27 mouse cellular contexts compared by ENCODE assay signal in genomic region chr7:66305714-66306198, GRCm38 (mm10). TPM values are rescaled to one million over a fixed set of nuclear protein-coding genes. Genes with fewer than 3 reads are reported as not detected.
A peak's percentile ranks its signal among the peaks of the same experiment; 100 is the strongest.
DNase-seq lines count a peak whose midpoint lies in the region; ATAC-seq lines count a peak whose summit lies in the region.
"Had no signal": no experiment of that assay in that cellular context is flagged by ENCODE, and none has a peak within 500 bp of the region (broad histone marks: within the 10 kb centered on the region; RNA-seq: fewer than 3 reads in every experiment).

No protein-coding gene starts in this region.

- 75% methylated on average over 16 of the region's 16 CpGs for WGBS in embryonic facial prominence, embryonic 14.5 days
- WGBS in embryonic facial prominence, embryonic 10.5 days = 88% methylated on average over 16 of the region's 16 CpGs
- 79% methylated on average over 16 of the region's 16 CpGs for WGBS in heart, embryonic 15.5 days
- WGBS in heart, embryonic 10.5 days = 86% methylated on average over 16 of the region's 16 CpGs
- WGBS in lung, embryonic 15.5 days = 75% methylated on average over 16 of the region's 16 CpGs

- no peaks in the 10 kb centered on the region for H3K9me3 ChIP-seq in embryonic facial prominence, embryonic 14.5 days (ENCODE audit: control insufficient read depth, low read length)
- H3K9me3 ChIP-seq in embryonic facial prominence, embryonic 10.5 days = no peaks in the 10 kb centered on the region
- H3K9me3 ChIP-seq in heart, embryonic 15.5 days (replicated peaks) = no peaks in the 10 kb centered on the region
- H3K9me3 ChIP-seq in heart, embryonic 10.5 days = no peaks in the 10 kb centered on the region
- no peaks in the 10 kb centered on the region for H3K9me3 ChIP-seq in lung, embryonic 15.5 days
- H3K9me3 ChIP-seq: forebrain, embryonic 12.5 days; G1E; limb, embryonic 13.5 days; liver, embryonic 15.5 days; megakaryocyte, embryonic 14.5 days; neural tube, embryonic 12.5 days had no signal

- H3K4me2 ChIP-seq in embryonic facial prominence, embryonic 14.5 days (ENCODE audit: low read depth, low read length) = no peak overlapping the region
- no peak overlapping the region for H3K4me2 ChIP-seq in heart, embryonic 15.5 days
- H3K4me2 ChIP-seq in lung, embryonic 15.5 days = no peak overlapping the region
- H3K4me2 ChIP-seq: forebrain, embryonic 12.5 days; limb, embryonic 13.5 days; liver, embryonic 15.5 days; neural tube, embryonic 12.5 days had no signal

- H3K27me3 ChIP-seq in embryonic facial prominence, embryonic 14.5 days (replicated peaks; ENCODE audit: control insufficient read depth, insufficient read depth, low read length) = no peaks in the 10 kb centered on the region
- no peaks in the 10 kb centered on the region for H3K27me3 ChIP-seq in embryonic facial prominence, embryonic 10.5 days (replicated peaks; ENCODE audit: low read depth, poor library complexity, severe bottlenecking)
- no peaks in the 10 kb centered on the region for H3K27me3 ChIP-seq in heart, embryonic 15.5 days
- H3K27me3 ChIP-seq in heart, embryonic 10.5 days (ENCODE audit: insufficient read depth, poor library complexity, severe bottlenecking) = peaks cover 20% of the 10 kb centered on the region
- H3K27me3 ChIP-seq in lung, embryonic 15.5 days = no peaks in the 10 kb centered on the region
- H3K27me3 ChIP-seq: forebrain, embryonic 12.5 days; limb, embryonic 13.5 days; liver, embryonic 15.5 days; megakaryocyte, embryonic 14.5 days; neural tube, embryonic 12.5 days had no signal

- no peak overlapping the region for H3K9ac ChIP-seq in embryonic facial prominence, embryonic 14.5 days (ENCODE audit: low read depth, low read length)
- H3K9ac ChIP-seq in heart, embryonic 15.5 days = no peak overlapping the region
- no peak overlapping the region for H3K9ac ChIP-seq in lung, embryonic 15.5 days
- H3K9ac ChIP-seq: forebrain, embryonic 12.5 days; limb, embryonic 13.5 days; liver, embryonic 15.5 days; neural tube, embryonic 12.5 days had no signal

- no peak for DNase-seq in embryonic facial prominence, embryonic 14.5 days (ENCODE audit: low spot score)
- DNase-seq in embryonic facial prominence, embryonic 10.5 days (ENCODE audit: low spot score) = no peak
- no peak for DNase-seq in heart, embryonic 10.5 days (ENCODE audit: low spot score)
- DNase-seq in lung, postnatal 25 days (ENCODE audit: low spot score) = no peak
- DNase-seq in left cerebral cortex, postnatal 10 days (ENCODE audit: extremely low spot score in 1 of 2, low spot score in 2 of 2) = no peak
- DNase-seq: cerebellum, adult 9-11 months; kidney, adult 8-10 months; kidney, postnatal 36 days; layer of hippocampus, adult 9-11 months; right cerebral cortex, postnatal 25 days had no signal

- 0 out of 2 replicates have a peak, but pooled peaks cover 12% of the 10 kb centered on the region for H3K36me3 ChIP-seq in embryonic facial prominence, embryonic 14.5 days (ENCODE audit: control insufficient read depth, insufficient read depth, low read length)
- no peaks in the 10 kb centered on the region for H3K36me3 ChIP-seq in embryonic facial prominence, embryonic 10.5 days (replicated peaks)
- 0 out of 2 replicates have a peak, but pooled peaks cover 3% of the 10 kb centered on the region for H3K36me3 ChIP-seq in heart, embryonic 15.5 days
- peaks cover 3% of the 10 kb centered on the region; the same call in 1 of the 2 replicates for H3K36me3 ChIP-seq in heart, embryonic 10.5 days
- H3K36me3 ChIP-seq in lung, embryonic 15.5 days = peaks cover 23% of the 10 kb centered on the region
- H3K36me3 ChIP-seq: forebrain, embryonic 12.5 days; G1E; neural tube, embryonic 12.5 days had no signal

- no peak for ATAC-seq in embryonic facial prominence, embryonic 14.5 days (ENCODE audit: low read depth)
- no peak for ATAC-seq in heart, embryonic 15.5 days (replicated peaks; ENCODE audit: insufficient number of reproducible peaks, insufficient read depth, low FRiP score, low read depth)
- ATAC-seq in lung, embryonic 15.5 days (ENCODE audit: borderline replicate concordance, extremely low read depth, low FRiP score, low TSS enrichment) = no peak
- ATAC-seq: CD4-positive, CD25-positive, alpha-beta regulatory T cell, adult 4 months; inflammation-experienced regulatory T-cells, adult 6 months; midbrain, embryonic 16.5 days had no signal

- H3K4me3 ChIP-seq in embryonic facial prominence, embryonic 14.5 days (ENCODE audit: low read depth, low read length) = no peak overlapping the region
- H3K4me3 ChIP-seq in embryonic facial prominence, embryonic 10.5 days = no peak overlapping the region
- H3K4me3 ChIP-seq in heart, embryonic 15.5 days = no peak overlapping the region
- no peak overlapping the region for H3K4me3 ChIP-seq in heart, embryonic 10.5 days
- H3K4me3 ChIP-seq in lung, embryonic 15.5 days = no peak overlapping the region
- H3K4me3 ChIP-seq in brown adipose tissue, adult 24 weeks (ENCODE audit: insufficient read depth, low read depth, low read length) = no peak overlapping the region
- H3K4me3 ChIP-seq: forebrain, embryonic 12.5 days; limb, embryonic 13.5 days; liver, embryonic 15.5 days; megakaryocyte, embryonic 14.5 days; neural tube, embryonic 12.5 days had no signal

- no peaks in the 10 kb centered on the region for H3K4me1 ChIP-seq in embryonic facial prominence, embryonic 14.5 days (ENCODE audit: control insufficient read depth, insufficient read depth, low read length)
- H3K4me1 ChIP-seq in embryonic facial prominence, embryonic 10.5 days = peaks cover 6% of the 10 kb centered on the region; the same call in 1 of the 2 replicates
- H3K4me1 ChIP-seq in heart, embryonic 15.5 days (replicated peaks) = peaks cover 17% of the 10 kb centered on the region
- H3K4me1 ChIP-seq in heart, embryonic 10.5 days = peaks cover 16% of the 10 kb centered on the region
- H3K4me1 ChIP-seq in lung, embryonic 15.5 days = peaks cover 49% of the 10 kb centered on the region
- peaks cover 7% of the 10 kb centered on the region for H3K4me1 ChIP-seq in brown adipose tissue, adult 24 weeks (ENCODE audit: control insufficient read depth, insufficient read depth, insufficient read length, low read length)
- H3K4me1 ChIP-seq: forebrain, embryonic 12.5 days; neural tube, embryonic 12.5 days had no signal

- intact Hi-C loops in left cerebral cortex, postnatal 10 days (cut with DNase I) = no loop called here

- H3K27ac ChIP-seq in embryonic facial prominence, embryonic 14.5 days (replicated peaks; ENCODE audit: low read depth, low read length) = peak overlapping the region; percentile 22; the same call in 1 of the 2 replicates
- no peak overlapping the region for H3K27ac ChIP-seq in embryonic facial prominence, embryonic 10.5 days (replicated peaks)
- H3K27ac ChIP-seq in heart, embryonic 15.5 days = peak overlapping the region; percentile 41
- no peak overlapping the region for H3K27ac ChIP-seq in heart, embryonic 10.5 days
- peak overlapping the region; percentile 65 for H3K27ac ChIP-seq in lung, embryonic 15.5 days
- 0 out of 2 replicates have a peak overlapping the region, but pooled peaks have one; percentile 6 for H3K27ac ChIP-seq in brown adipose tissue, adult 24 weeks (replicated peaks; ENCODE audit: low read depth, low read length)
- H3K27ac ChIP-seq: forebrain, embryonic 12.5 days; limb, embryonic 13.5 days; liver, embryonic 15.5 days; neural tube, embryonic 12.5 days had no signal

RNA-seq across cellular contexts. Expression of gene Gm10974, which starts 59.9 kb away (rescaled TPM):
- not detected in 2 replicates for polyA plus RNA-seq in embryonic facial prominence, embryonic 14.5 days (2014; fragmentation: Nextera tagmentation; extraction: Ambion mirVana)
- polyA plus RNA-seq in embryonic facial prominence, embryonic 10.5 days (2016; fragmentation: Nextera tagmentation; extraction: Ambion mirVana) = not detected in 2 replicates
- polyA plus RNA-seq in heart, embryonic 15.5 days (2015; fragmentation: Nextera tagmentation; extraction: Ambion mirVana) = not detected in 2 replicates
- polyA plus RNA-seq in heart, embryonic 10.5 days (2016; fragmentation: Nextera tagmentation; extraction: Ambion mirVana) = not detected in 2 replicates
- polyA plus RNA-seq in lung, embryonic 15.5 days (2015; fragmentation: Nextera tagmentation; extraction: Ambion mirVana) = not detected in 2 replicates
- not detected in 2 replicates for polyA plus RNA-seq in brown adipose tissue, adult 24 weeks (2012; ENCODE audit: insufficient read depth, insufficient read length, missing spikeins)
- total RNA-seq in left cerebral cortex, postnatal 10 days (2021) = not detected
- total RNA-seq: adrenal gland, postnatal 4 days; G1E; gastrocnemius, postnatal 4 days; left cerebral cortex, adult 8-10 months had no signal
- polyA plus RNA-seq: CD4-positive, CD25-positive, alpha-beta regulatory T cell, adult 4 months; forebrain, embryonic 12.5 days; G1E; inflammation-experienced regulatory T-cells, adult 6 months; limb, embryonic 13.5 days; liver, embryonic 15.5 days; midbrain, embryonic 16.5 days; neural tube, embryonic 12.5 days; stomach, embryonic 16.5 days; thymus, postnatal 0 days had no signal

Comparison
In these comparisons a context has a peak if more than half of its experiments do, and no peak if none do; other contexts are left out.
1. H3K27ac ChIP-seq: peak in embryonic facial prominence, embryonic 14.5 days (single experiment), heart, embryonic 15.5 days (single experiment), lung, embryonic 15.5 days (single experiment) and brown adipose tissue, adult 24 weeks (single experiment); none in embryonic facial prominence, embryonic 10.5 days (single experiment) and heart, embryonic 10.5 days (single experiment).